Mouse (Mus musculus): ENCODE data around the gene Fbp1.
"Not testable (repeated sequence)": the region's sequence is repeated elsewhere in the genome, so short reads cannot be mapped to it uniquely, and the experiment has no call there.

Fbp1 gene

DNA sequence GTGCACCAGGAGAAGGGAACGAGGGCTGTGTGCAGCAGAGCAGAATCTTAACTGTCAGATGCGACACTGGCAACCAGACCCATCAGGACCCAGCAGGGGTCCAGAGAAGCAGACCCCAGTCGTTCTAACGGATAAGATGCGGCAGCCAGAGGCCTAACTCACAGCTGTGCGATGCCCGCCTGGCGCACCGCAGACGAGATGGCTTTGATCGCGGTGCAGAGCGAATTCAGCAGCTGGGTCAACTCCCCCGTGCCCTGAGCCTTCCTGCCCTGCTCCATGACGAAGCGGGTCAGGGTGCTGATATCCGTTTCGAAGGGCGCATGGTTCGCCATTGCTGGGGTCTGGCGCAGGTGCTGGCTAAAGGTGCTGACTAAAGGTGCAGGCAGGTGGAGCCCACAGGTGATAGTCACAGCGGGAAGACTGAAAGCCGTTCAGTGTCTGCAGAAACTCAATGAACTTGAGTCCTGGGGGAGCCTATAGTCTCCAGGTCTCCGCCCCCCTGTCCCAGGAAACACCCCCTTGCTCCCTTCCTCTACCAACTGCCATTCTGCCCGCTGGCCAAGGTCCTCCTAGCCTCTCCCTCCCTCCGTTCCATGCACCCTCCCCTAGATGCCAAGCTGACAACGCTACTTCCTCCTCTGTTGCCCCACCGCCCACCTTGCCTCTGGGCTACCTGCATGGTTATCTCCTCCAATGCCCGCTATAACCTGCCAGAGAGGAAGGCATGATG lies at the start of gene Fbp1:
TSS of gene Fbp1 (minus strand) at position 571 of the 730 bp plus-strand sequence.
- DNase-seq (ENCODE audit: extremely low read depth, insufficient read length, low spot score) = peak; percentile 7

DNA sequence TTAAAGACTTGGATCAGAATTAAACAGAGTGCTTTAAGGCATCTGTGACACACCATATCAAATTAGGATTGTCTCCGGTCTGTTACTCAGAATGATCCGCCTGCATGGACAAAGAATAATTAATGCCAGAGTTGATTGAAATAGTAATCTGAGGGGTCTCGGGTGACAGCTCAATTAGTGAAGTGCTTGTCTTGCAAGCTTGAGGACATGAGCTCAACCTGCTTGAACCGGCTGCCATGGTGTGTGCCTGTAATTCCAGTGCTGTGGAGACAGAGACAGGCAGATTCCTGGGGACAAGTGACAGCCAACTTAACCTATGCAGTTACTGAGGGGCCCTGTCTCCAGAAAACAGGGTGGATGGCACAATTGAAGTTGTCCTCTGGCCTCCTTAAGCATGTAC lies 44.4 kb upstream of the Fbp1 start:
- DNase-seq (ENCODE audit: extremely low read depth, insufficient read length, low spot score) = no peak

DNA sequence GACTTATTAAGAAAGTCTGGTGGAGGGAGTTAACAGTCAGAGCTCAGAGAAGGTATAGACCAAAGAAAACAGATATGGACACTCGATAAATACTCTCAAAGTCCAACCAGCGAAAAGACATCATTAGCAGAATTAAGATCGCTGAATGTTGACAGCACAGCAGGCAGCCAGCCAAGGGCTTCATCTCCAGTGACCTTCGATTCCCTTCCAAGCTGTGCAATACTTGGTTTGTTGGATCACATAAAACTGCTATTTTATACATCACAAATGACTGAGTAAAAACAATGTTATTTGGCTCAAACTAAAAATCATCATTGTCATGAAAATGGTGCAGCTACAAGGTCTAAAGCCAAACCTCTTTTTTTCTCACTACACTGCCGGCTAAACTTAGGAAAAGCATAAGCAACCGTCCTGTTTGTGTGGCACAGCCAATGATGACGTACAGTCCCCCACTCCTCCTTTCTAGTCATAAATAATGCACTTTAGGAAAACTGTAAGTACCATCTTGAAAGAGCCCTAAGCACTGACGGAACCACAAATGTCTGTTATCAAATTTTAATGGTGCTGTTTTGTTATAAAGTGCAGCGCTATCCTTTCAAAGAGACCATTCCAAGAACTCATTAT lies 41.8 kb upstream of the Fbp1 start:
- no peak for DNase-seq (ENCODE audit: extremely low read depth, insufficient read length, low spot score)

DNA sequence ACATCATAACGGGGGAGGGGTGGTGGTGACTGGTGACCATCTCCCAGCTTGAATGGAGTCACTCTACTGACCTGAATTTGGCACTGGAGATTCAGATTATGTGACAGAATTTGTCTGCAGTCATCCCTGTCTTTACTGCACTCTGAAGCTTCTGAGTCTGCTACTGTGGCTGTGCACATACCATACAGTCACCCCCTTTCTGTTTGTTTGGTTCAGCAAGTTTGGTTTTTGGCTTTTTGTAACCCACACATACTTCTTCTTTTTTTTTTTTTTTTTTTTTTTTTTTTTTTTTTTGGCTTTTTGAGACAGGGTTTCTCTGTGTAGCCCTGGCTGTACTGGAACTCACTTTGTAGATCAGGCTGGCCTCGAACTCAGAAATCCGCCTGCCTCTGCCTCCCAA lies 41.1 kb upstream of the Fbp1 start:
- not testable (repeated sequence) for DNase-seq (ENCODE audit: extremely low read depth, insufficient read length, low spot score)

DNA sequence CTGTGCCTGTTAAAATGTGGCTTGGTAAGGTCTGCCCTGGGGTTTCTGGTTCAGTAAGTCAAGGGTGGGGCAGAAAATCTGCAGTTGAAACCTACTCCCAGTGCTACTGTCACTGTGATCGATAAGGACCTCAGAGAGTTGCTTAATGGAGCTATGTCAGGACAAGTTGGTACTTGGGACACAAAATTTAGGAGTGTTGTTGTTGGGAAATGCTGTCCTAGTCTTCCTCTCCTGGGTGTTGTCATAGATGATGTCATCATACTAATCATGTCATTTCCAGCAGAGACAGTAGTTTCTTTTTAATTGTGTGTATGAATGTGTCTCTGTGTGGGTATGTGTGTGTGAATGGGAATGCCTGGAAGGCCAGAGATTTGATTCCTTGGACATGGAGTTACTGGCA lies 39.4 kb upstream of the Fbp1 start:
- DNase-seq (ENCODE audit: extremely low read depth, insufficient read length, low spot score) = no peak

DNA sequence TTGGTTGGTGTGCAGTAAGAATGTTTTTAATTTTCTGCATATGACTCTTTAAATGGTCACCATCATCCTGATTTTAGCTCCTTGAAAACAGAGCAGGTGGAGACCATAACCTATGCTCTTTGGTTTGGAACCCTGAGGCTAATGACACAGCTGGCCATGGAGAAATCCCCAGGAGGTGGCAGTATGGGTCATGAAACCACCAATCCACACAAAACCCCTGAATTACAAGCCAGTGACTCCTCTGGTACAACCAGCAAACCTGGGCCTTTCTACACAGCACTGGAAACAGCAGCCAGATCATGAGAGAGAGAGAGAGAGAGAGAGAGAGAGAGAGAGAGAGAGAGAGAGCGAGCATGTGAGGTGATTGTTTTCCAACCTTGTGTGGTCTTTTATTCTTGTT lies 38.4 kb upstream of the Fbp1 start:
- DNase-seq (ENCODE audit: extremely low read depth, insufficient read length, low spot score) = peak; percentile 8

DNA sequence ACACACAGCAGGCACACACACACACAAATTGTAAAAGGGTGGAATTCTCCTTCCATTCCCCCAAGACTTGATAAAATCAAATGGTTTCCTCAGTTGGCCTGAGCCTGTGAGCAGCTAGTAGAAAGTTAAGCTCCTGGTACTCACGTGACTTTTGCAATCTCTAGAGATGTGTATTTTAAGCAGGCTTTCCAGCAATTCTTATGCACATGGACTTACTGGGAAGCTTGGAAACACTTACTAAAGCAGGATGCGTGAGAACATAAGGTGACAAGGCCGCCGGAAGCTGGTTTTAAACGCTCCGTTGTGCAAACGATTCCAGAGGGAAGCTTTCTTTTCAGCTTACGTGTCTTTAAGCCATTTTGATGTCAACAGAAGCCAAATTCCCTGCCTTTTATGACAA lies 35.1 kb upstream of the Fbp1 start:
- DNase-seq (ENCODE audit: extremely low read depth, insufficient read length, low spot score) = no peak

DNA sequence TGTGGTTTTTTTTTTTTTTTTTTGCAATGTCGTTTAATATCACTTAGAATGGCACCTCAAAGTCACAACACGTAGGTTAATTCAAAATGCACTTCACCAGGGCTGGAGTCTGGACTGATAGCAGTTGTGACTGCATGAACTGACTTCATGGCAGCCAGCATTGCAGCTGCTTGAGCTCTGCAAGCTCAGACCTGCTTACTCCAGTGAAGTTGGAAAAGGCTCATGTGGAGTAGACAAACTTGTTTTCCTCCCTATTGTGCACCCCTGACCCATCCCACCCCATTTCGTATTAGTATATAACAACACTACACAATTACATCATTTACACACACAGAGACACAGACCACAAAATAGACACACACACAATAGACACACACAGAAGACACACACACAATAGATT lies 34.6 kb upstream of the Fbp1 start:
- no peak for DNase-seq (ENCODE audit: extremely low read depth, insufficient read length, low spot score)

DNA sequence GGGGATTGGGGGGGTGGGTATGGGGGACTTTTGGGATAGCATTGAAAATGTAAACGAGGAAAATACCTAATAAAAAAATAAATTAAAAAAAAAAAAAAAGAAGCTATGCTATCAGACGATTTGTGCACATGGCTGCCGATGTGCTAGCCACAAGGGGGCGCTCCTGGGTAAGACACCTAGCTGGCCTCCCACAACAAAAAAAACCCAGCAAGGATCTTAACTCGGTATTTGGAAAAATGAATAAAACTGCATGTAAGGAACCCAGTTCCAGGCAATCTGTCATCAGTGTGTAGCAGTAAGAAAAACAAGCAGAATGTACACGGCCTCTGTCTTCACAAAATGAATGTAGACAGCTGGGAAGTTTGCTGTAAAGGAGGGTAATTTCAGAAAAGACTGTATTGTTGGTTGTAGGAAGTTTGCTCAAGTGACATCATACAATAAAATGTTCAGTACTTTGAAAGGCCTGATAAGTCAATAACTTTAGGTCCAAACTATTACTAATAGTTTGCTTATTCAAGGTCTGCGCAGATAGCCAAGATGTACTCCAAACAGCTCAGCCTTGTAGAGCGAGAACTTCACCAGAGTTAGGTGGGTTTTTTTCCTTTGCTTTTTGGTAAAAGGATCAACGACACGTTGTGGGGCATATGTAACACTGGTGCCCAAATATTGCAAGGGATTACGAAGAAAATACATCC lies 31.7 kb upstream of the Fbp1 start:
- DNase-seq (ENCODE audit: extremely low read depth, insufficient read length, low spot score) = peak; percentile 10

DNA sequence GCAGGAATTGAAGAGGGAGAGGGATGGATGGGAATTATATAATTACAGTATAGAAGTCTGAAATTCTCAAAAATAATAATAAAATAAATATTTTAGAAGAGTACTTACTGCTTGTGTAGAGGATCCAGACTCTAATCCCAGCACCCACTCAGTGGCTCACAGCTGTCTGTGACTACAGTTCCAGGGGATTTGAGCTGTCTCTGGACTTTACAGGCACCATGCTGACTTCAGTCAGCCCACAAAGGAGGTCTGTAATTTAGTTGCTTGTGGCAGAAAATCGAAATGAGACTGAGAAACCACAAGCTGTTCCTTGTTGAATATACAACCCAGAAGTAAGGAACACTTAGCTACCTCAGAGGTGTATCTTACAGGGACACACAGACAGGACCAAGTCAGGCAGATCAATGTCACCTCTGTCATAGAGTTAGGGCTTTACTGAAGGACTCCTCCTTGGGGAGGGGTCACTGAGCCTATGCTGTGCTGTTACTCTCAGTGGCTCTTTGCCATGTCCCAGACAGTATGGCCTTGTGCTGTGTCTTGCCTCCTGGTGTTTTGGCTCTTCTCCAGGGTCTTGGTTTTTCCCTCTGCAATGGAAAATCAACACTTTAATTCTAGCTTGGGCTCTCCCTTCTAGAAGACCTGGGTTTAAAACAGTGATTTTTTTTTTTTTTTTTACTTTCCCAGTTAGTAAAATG lies 29.5 kb upstream of the Fbp1 start:
- no peak for DNase-seq (ENCODE audit: extremely low read depth, insufficient read length, low spot score)

DNA sequence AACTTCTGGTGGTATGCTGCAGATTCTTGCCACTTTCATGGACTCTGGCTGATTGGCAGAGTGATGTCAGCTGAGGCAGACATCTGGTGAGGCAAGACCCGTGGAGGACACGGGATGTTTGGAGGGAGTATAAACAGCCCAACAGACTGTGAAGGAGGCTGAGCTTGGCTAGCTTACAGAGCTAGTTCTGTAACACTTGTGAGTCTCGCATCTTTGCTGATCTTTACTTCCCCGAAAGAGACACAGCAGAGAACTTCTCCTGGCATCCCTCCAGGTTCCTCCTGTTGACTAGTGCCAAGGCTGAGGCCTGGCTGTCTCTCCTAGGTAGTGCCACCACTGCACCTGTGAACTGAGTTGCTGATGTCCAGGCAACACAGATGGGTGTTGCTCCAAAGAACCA lies 28.6 kb upstream of the Fbp1 start:
- DNase-seq (ENCODE audit: extremely low read depth, insufficient read length, low spot score) = no peak

DNA sequence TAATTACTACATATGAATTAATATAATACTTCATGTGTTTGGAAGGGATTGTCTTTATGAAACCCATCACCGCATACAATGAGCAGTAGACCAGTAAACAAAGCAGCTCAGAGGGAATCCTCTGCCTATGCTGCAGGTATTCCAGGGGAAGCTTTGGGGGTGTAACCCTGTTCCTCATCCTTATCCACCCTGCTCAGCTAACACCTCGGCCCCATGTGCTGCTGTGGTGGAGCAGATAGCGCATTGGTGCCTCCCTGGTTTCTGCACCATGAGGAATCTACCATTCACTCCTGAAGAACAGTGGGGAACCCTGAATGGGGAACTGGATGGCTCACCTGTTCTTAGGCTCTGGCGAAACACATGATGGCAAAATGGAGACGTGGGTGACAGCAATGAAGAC lies 23.5 kb upstream of the Fbp1 start:
- DNase-seq (ENCODE audit: extremely low read depth, insufficient read length, low spot score) = no peak

DNA sequence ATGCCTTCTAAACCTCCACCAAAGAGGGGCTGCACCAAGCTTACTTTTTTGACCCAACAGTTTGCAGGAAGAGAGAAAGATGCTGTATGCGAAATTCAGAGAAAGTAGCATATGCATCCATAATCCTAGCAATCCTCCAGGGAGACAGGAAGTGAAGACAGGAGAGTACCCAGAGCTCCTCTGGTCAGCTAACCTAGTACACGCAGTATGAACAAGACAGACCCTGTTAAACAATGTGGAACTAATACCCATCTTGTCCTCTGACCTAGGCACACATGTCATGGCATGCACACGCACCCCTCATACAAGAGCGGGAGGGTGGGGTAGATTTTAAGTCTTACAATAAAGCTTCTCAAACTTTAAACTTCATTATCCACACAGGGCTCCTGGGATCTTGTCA lies 22.1 kb upstream of the Fbp1 start:
- no peak for DNase-seq (ENCODE audit: extremely low read depth, insufficient read length, low spot score)

DNA sequence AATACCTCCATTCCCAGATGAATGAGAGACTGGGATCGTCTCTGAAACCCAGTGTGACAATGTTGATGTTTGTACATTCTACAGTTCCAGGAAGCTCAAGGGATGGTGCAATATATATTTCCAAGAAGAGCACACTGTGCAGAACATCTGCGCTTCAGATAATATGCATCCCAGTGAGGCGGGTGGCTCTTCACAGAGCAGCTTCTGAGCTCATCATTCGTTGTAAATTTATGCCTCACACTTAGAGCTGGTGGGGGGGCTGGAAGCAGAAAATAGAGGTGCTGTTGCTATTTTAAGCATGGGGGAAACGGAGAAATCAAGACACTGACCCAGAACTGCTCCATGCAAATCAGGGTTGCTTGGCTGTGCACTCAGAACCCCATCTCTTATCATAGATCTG lies 21.7 kb upstream of the Fbp1 start:
- no peak for DNase-seq (ENCODE audit: extremely low read depth, insufficient read length, low spot score)

DNA sequence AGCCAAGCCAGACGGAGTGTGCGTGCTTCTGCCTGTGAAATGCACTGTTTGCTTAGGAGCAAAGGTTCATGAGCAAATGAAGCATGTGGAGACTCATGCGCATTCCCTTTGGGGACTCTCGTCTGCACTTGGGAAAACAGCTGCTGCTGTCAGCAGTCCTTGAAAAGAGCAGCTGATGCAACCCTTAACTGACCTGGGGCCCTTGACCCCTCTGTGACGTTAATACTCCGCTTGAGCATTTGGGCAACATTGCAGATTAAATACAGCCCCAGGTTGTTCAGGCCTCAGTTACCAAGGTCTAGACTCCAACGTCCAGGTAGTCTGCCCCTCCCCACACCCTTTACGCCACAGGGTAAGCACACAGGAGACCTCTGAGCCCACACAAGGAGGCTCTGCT lies 20.1 kb upstream of the Fbp1 start:
- no peak for DNase-seq (ENCODE audit: extremely low read depth, insufficient read length, low spot score)

DNA sequence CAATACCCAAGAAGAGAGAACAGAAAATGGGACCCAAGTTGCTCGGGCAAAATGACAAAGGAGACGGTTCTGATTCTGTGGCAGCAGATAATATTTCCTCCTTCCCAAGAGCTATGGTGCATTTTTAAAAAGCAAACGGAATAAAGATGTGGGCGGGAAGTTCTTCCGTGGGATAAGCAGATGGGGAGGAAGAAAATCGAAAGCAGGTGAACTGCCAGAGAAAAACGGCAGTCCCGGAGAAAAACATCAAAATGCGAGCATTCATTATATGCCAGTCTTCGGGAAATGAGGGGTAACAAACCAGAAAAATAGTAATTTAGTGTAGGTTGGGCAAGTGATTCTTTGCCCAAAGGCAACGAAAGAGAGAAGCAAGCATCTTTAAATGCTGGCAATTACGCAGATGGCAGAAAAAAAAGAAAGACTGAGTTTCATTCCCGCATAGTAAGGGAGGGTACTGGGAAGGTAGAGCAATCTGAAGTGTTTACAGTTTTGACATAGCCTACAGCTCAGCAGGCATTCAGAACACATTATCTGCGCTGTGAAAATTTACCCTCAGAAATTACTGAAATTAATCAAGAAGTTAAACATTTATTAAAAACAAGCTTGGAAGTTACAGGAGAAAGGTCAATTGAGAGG lies 19.6 kb upstream of the Fbp1 start:
- no peak for DNase-seq (ENCODE audit: extremely low read depth, insufficient read length, low spot score)

DNA sequence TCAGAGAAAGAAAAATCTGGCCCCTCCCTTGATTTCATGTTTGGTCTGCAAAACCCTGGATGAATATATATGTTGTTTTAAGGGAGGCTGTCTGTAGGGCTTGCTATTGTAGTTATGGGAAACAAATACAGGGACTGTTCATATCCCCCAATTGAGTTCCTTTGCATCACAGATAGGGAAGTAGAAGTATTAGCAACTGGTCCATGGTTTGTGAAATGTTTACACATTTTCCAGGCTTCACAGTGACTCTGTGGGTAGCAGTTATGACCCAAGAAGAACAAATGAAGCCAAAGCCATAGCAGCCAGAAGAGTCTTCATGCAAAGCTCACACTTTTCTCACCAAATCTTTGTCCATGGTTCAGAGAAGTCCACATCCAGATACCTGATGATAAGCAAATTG lies 13.1 kb upstream of the Fbp1 start:
- no peak for DNase-seq (ENCODE audit: extremely low read depth, insufficient read length, low spot score)

DNA sequence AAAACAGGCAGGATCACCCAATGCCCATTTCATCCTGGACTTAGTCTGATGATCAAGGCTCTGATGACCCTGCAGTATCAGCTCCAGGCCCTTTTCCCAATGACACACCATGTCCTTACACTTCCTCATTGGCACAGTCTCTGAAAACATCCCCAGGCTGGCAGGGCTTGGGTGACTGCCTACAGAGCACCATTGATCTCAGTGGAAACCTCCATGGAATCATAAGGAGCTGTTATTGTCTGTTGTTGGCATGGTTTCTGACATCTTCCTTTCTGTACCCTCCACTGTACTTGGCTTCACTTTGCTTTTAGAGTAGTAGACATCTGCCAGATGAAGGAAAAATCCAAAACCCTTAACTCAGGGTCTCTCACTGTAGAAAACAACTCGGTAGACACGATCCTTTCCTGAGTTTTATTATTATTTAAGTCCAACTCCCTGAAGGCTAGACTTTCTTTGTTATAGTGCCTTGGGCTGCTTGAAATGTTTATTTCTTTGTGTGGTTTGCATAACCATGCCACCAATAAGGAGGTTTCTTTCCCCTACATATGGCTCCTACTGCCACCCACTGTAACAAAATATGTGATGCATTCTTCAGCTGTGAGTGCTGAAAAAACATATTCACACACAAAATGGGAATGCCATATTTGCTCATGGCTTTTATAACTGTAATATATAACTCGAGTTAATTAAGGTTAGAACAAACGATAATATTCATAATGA lies 10.0 kb upstream of the Fbp1 start:
- no peak for DNase-seq (ENCODE audit: extremely low read depth, insufficient read length, low spot score)

DNA sequence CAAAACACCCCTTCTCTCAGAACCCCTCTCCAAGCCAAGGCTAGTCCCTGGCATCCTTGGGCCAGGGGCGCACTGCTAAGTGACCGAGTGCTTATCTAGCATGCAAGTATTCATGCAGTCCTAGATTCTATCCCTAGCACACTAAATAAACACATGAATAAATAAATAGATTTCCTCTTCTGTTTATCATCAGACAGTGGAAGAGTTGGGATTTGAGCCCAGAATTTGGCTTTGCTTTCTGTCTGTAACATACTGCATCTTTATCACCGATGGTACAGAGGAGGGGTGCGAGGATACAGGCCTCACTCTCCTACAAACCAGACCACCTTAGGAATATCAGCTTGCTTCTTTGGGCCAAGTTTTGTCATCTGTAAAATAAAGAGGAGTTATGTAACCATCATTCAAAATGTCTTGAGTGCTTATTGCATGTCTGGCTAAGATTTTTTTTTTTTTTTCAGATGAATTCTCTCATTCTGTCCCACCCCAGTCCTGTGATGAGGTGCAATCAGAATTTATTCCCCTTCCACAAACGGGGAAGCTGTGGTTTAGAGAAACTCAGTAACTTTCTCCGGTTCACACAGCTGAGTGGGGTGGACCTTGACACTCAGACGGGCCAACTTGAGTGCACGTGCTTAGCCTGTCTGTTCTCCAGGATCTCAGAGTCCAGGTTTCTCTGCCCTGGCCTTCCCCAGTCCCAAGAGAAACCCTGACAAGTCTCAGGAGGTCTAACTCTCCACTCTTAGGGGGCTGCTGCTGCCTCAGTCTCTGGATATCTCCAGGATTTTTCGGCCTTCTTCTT lies 5.2 kb upstream of the Fbp1 start:
- no peak for DNase-seq (ENCODE audit: extremely low read depth, insufficient read length, low spot score)

DNA sequence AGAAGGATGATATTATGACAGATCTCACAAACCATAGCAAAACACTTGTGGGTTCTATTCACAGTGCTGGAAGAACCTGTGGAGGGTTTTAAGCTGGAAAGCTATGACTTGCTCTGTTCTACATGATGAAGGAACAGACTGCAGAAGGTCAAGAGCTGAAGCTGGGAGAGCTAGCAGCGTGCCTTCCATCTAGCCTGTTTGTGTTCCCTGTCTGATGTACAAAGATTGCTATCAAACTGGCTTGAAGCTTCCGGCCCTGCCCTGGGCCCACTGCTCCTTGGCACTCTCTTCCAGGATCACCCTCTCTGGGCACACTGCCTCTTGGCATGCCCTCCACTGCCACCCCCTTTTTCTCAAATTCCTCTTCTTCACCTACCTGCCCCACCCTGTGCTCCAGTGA lies 1.2 kb upstream of the Fbp1 start:
- no peak for DNase-seq (ENCODE audit: extremely low read depth, insufficient read length, low spot score)
